Mouse (Mus musculus) midbrain, embryonic 10.5 days (tissue): ENCODE measurements around the gene AC161166.1. TPM values are rescaled to one million over a fixed set of nuclear protein-coding genes. Genes with fewer than 3 reads are reported as not detected.

ENCODE experiments used
- DNase-seq: peaks from one replicate; pipeline ENCODE4 v3.0.0-alpha.2; 2017; ENCODE audit warnings: low spot score
- H3K27ac ChIP-seq: fragments of 300-500 bp; sonication (generic); replicated peaks from 2 replicates; pipeline ENCODE4 v1.5.1; 2016; ENCODE audit warnings: mild to moderate bottlenecking
- H3K27me3 ChIP-seq: fragments of 300-500 bp; sonication (generic); 2 replicates; pipeline ENCODE4 v1.6.1; 2016; ENCODE audit warnings: low read depth, mild to moderate bottlenecking; ENCODE audit not compliant: poor library complexity, severe bottlenecking
- H3K36me3 ChIP-seq: fragments of 300-500 bp; sonication (generic); 2 replicates; pipeline ENCODE4 v1.6.1; 2016; ENCODE audit warnings: mild to moderate bottlenecking, moderate library complexity
- H3K4me1 ChIP-seq: fragments of 300-500 bp; sonication (generic); 2 replicates; pipeline ENCODE4 v1.6.1; 2016
- H3K4me3 ChIP-seq: fragments of 300-500 bp; sonication (generic); 2 replicates; pipeline ENCODE4 v1.5.1; 2016; ENCODE audit warnings: mild to moderate bottlenecking, moderate library complexity
- H3K9me3 ChIP-seq: fragments of 300-500 bp; sonication (generic); replicated peaks from 2 replicates; pipeline ENCODE4 v1.6.1; 2016; ENCODE audit warnings: mild to moderate bottlenecking
- WGBS: fragments of 180-500 bp; shearing (Covaris S2); methylation state at CpG from one replicate; pipeline ENCODE4 v1.1.7; 2016; 5-methylcytosine and 5-hydroxymethylcytosine counted together
- polyA plus RNA-seq: library from polyadenylated mRNA; unstranded; fragments of >200 nt; fragmentation: Nextera tagmentation; extraction: Ambion mirVana; gene quantifications from 2 replicates; pipeline ENCODE4 v1.2.1, GENCODE M21; 2016

The AC161166.1 gene
- polyA plus RNA-seq = 0.64 and 0.99 TPM in 2 replicates

- no peak within 1 kb of the TSS for H3K4me3 ChIP-seq
- no peaks in the 10 kb centered on the region for H3K27me3 ChIP-seq
- no peak within 1 kb of the TSS for H3K27ac ChIP-seq
- no peak for DNase-seq
- H3K4me1 ChIP-seq = peaks cover 16% of the 10 kb centered on the region
- no peaks in the 10 kb centered on the region for H3K9me3 ChIP-seq
- H3K36me3 ChIP-seq = peaks cover 73% of the 10 kb centered on the region
- WGBS = 92% methylated on average over 7 of the region's 7 CpGs
These were observed at the start of gene AC161166.1 for GRCm38 (mm10) chr7:24512355-24512754. AC161166.1 (minus strand) TSS chr7:24512455.

GRCm38 (mm10) chr7:24561450-24561849 lies 49.2 kb upstream of the AC161166.1 start:
- no peaks in the 10 kb centered on the region for H3K27me3 ChIP-seq
- H3K4me1 ChIP-seq = no peaks in the 10 kb centered on the region
- H3K9me3 ChIP-seq = no peaks in the 10 kb centered on the region; the same call in 1 of the 2 replicates
- 95% methylated on average over 4 of the region's 4 CpGs for WGBS
- peaks cover 91% of the 10 kb centered on the region for H3K36me3 ChIP-seq
- H3K27ac ChIP-seq = no peak overlapping the region
- no peak for DNase-seq
- H3K4me3 ChIP-seq = no peak overlapping the region

GRCm38 (mm10) chr7:24555786-24556185 lies 43.5 kb upstream of the AC161166.1 start:
- DNase-seq = no peak
- Histone ChIP-seq H3K27ac (no peak overlapping the region), H3K9me3 (no peaks in the 10 kb centered on the region; the same call in 1 of the 2 replicates), H3K27me3 (no peaks in the 10 kb centered on the region), H3K4me1 (no peaks in the 10 kb centered on the region), H3K4me3 (no peak overlapping the region), H3K36me3 (peaks cover 91% of the 10 kb centered on the region)
- WGBS = 95% methylated on average over 10 of the region's 10 CpGs

GRCm38 (mm10) chr7:24551985-24552759 lies 39.9 kb upstream of the AC161166.1 start:
- no peaks in the 10 kb centered on the region; the same call in 1 of the 2 replicates for H3K9me3 ChIP-seq
- DNase-seq = no peak
- no peaks in the 10 kb centered on the region for H3K27me3 ChIP-seq
- peaks cover 10% of the 10 kb centered on the region for H3K4me1 ChIP-seq
- H3K27ac ChIP-seq = no peak overlapping the region
- 90% methylated on average over 12 of the region's 12 CpGs for WGBS
- no peak overlapping the region for H3K4me3 ChIP-seq
- H3K36me3 ChIP-seq = peaks cover 89% of the 10 kb centered on the region

GRCm38 (mm10) chr7:24547534-24548036 lies 35.3 kb upstream of the AC161166.1 start:
- no peak for DNase-seq
- peaks cover 19% of the 10 kb centered on the region for H3K4me1 ChIP-seq
- H3K36me3 ChIP-seq = peaks cover 48% of the 10 kb centered on the region
- WGBS = 39% methylated on average over 13 of the region's 13 CpGs
- H3K27me3 ChIP-seq = no peaks in the 10 kb centered on the region
- peak overlapping the region; percentile 88 for H3K4me3 ChIP-seq
- no peaks in the 10 kb centered on the region for H3K9me3 ChIP-seq
- peak overlapping the region; percentile 90 for H3K27ac ChIP-seq

GRCm38 (mm10) chr7:24546634-24547389 lies 34.6 kb upstream of the AC161166.1 start:
- Histone ChIP-seq H3K27me3 (no peaks in the 10 kb centered on the region), H3K27ac (peak overlapping the region; percentile 90), H3K4me3 (peak overlapping the region; percentile 88), H3K4me1 (peaks cover 19% of the 10 kb centered on the region), H3K36me3 (peaks cover 40% of the 10 kb centered on the region), H3K9me3 (no peaks in the 10 kb centered on the region)
- peak; percentile 99 for DNase-seq
- 1% methylated on average over 57 of the region's 57 CpGs for WGBS

- Histone ChIP-seq H3K4me1 (peaks cover 19% of the 10 kb centered on the region), H3K27ac (peak within 1 kb of the TSS; percentile 90), H3K36me3 (peaks cover 34% of the 10 kb centered on the region), H3K27me3 (no peaks in the 10 kb centered on the region), H3K9me3 (no peaks in the 10 kb centered on the region), H3K4me3 (peak within 1 kb of the TSS; percentile 88)
- no peak for DNase-seq
- WGBS = 38% methylated on average over 13 of the region's 13 CpGs
These were observed 33.9 kb upstream of the AC161166.1 start, which contains the start of the genes Pinlyp and Xrcc1 for GRCm38 (mm10) chr7:24546068-24546614. Pinlyp (minus strand) TSS chr7:24546118. Xrcc1 (plus strand) TSS chr7:24546289.

- H3K9me3 ChIP-seq = no peaks in the 10 kb centered on the region
- H3K4me1 ChIP-seq = peaks cover 19% of the 10 kb centered on the region
- H3K4me3 ChIP-seq = no peak overlapping the region
- H3K27ac ChIP-seq = no peak overlapping the region
- H3K36me3 ChIP-seq = peaks cover 17% of the 10 kb centered on the region
- WGBS = 75% methylated on average over 2 of the region's 2 CpGs
- no peak for DNase-seq
- no peaks in the 10 kb centered on the region for H3K27me3 ChIP-seq
These were observed 32.3 kb upstream of the AC161166.1 start for GRCm38 (mm10) chr7:24544506-24544905.

GRCm38 (mm10) chr7:24539686-24540085 lies 27.4 kb upstream of the AC161166.1 start:
- no peak overlapping the region for H3K27ac ChIP-seq
- no peaks in the 10 kb centered on the region for H3K4me1 ChIP-seq
- WGBS = 87% methylated on average over 4 of the region's 4 CpGs
- peaks cover 14% of the 10 kb centered on the region for H3K27me3 ChIP-seq
- H3K9me3 ChIP-seq = 0 out of 2 replicates have a peak, but pooled peaks cover 5% of the 10 kb centered on the region
- no peak overlapping the region for H3K4me3 ChIP-seq
- DNase-seq = no peak
- peaks cover 20% of the 10 kb centered on the region for H3K36me3 ChIP-seq

GRCm38 (mm10) chr7:24538701-24539100 lies 26.4 kb upstream of the AC161166.1 start:
- peaks cover 29% of the 10 kb centered on the region for H3K36me3 ChIP-seq
- H3K27ac ChIP-seq = no peak overlapping the region
- H3K4me1 ChIP-seq = peaks cover 7% of the 10 kb centered on the region
- H3K27me3 ChIP-seq = peaks cover 24% of the 10 kb centered on the region
- no peak overlapping the region for H3K4me3 ChIP-seq
- no peak for DNase-seq
- 86% methylated on average over 5 of the region's 5 CpGs for WGBS
- 0 out of 2 replicates have a peak, but pooled peaks cover 5% of the 10 kb centered on the region for H3K9me3 ChIP-seq

- no peak overlapping the region for H3K27ac ChIP-seq
- no peak for DNase-seq
- H3K27me3 ChIP-seq = peaks cover 30% of the 10 kb centered on the region
- H3K9me3 ChIP-seq = 0 out of 2 replicates have a peak, but pooled peaks cover 5% of the 10 kb centered on the region
- 50% methylated on average over 5 of the region's 5 CpGs for WGBS
- H3K4me3 ChIP-seq = no peak overlapping the region
- H3K4me1 ChIP-seq = peaks cover 13% of the 10 kb centered on the region
- peaks cover 35% of the 10 kb centered on the region for H3K36me3 ChIP-seq
These were observed 25.9 kb upstream of the AC161166.1 start for GRCm38 (mm10) chr7:24538154-24538553.

- H3K36me3 ChIP-seq = peaks cover 37% of the 10 kb centered on the region
- no peak overlapping the region for H3K27ac ChIP-seq
- H3K4me1 ChIP-seq = peaks cover 15% of the 10 kb centered on the region
- peaks cover 35% of the 10 kb centered on the region for H3K27me3 ChIP-seq
- no peak for DNase-seq
- H3K9me3 ChIP-seq = 0 out of 2 replicates have a peak, but pooled peaks cover 5% of the 10 kb centered on the region
- 77% methylated on average over 5 of the region's 5 CpGs for WGBS
- H3K4me3 ChIP-seq = no peak overlapping the region
These were observed 25.3 kb upstream of the AC161166.1 start for GRCm38 (mm10) chr7:24537591-24537990.
